Mouse (Mus musculus): ENCODE measurements around the gene Grik5. TPM values are rescaled to one million over a fixed set of nuclear protein-coding genes. Genes with fewer than 3 reads are reported as not detected.

Grik5 gene
- total RNA-seq, 2 experiments from 2014 or later, result 5.8 to 7.6 TPM

- DNase-seq, result no peak
- intact Hi-C loops (cut with DNase I), result no loop called here
Observed at GRCm38 (mm10) chr7:25003291-25003690, 68.9 kb downstream of the Grik5 start.

DNA sequence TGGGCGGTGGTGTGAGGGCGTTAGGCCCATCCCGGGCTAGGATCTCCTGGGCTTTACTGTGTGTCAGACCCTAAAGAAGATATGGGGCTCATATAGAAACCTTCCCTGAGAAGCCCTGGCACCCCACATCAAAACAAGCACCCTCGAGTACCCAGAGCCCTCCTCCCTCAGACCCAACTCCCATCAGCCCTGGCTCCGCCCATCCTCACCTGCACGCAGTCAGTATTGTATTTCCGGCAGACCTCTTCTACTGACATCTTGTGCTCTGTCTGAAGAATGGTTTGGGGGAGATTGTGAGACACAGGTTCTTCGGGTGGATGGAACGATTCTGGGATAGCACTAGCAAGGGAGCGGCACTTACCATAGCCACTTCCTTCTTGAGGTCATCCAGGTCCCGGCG lies 71.4 kb downstream of the Grik5 start:
- intact Hi-C loops (cut with DNase I), result no loop called here
- no peak for DNase-seq

- no peak for DNase-seq
- intact Hi-C loops (cut with DNase I), result no loop called here
Observed at GRCm38 (mm10) chr7:25000211-25000610, 71.9 kb downstream of the Grik5 start.

DNA sequence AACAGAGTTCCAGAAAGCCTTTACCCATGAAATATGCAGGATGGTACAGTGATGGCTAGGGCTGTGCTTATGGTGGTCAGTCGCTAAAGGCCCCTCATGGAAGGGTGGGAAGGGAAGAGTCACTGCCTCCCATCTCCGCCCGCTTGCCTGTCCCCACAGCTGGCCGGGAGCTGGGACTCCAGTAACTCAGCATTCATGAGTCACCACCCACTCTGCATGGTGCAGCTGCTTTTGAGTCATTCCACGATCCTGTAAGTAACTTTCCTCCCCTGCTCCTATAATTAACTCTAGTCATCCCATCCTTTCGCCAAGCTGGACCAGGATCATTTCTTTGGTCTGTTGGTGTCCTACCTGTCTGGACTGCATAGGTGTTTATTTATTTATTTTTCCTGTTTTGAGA lies 79.1 kb downstream of the Grik5 start:
- intact Hi-C loops (cut with DNase I), result no loop called here
- no peak for DNase-seq

- no peak for DNase-seq
- intact Hi-C loops (cut with DNase I), result no loop called here
Observed at GRCm38 (mm10) chr7:24990478-24990877, 81.7 kb downstream of the Grik5 start.

GRCm38 (mm10) chr7:24987941-24988340 lies 84.2 kb downstream of the Grik5 start:
- intact Hi-C loops (cut with DNase I), result no loop called here

GRCm38 (mm10) chr7:24985799-24986198 lies 86.3 kb downstream of the Grik5 start:
- intact Hi-C loops (cut with DNase I), result no loop called here
- no peak for DNase-seq

More at GRCm38 (mm10) chr7:24987941-24988340, 84.2 kb downstream of the Grik5 start:
- DNase-seq, result no peak

- no peak for DNase-seq
- intact Hi-C loops (cut with DNase I), result no loop called here
Observed at GRCm38 (mm10) chr7:24984307-24984706, 87.8 kb downstream of the Grik5 start.

GRCm38 (mm10) chr7:24983396-24983795 lies 88.8 kb downstream of the Grik5 start:
- intact Hi-C loops (cut with DNase I), result no loop called here
- no peak for DNase-seq

GRCm38 (mm10) chr7:24980439-24980838 lies 91.7 kb downstream of the Grik5 start:
- intact Hi-C loops (cut with DNase I), result no loop called here
- DNase-seq, result no peak

GRCm38 (mm10) chr7:24978781-24979180 lies 93.4 kb downstream of the Grik5 start:
- DNase-seq, result no peak
- intact Hi-C loops (cut with DNase I), result loop anchor here (10.0 kb wide), 1 partner anchor 336 kb away; the partner anchor contains the start of gene Megf8

DNA sequence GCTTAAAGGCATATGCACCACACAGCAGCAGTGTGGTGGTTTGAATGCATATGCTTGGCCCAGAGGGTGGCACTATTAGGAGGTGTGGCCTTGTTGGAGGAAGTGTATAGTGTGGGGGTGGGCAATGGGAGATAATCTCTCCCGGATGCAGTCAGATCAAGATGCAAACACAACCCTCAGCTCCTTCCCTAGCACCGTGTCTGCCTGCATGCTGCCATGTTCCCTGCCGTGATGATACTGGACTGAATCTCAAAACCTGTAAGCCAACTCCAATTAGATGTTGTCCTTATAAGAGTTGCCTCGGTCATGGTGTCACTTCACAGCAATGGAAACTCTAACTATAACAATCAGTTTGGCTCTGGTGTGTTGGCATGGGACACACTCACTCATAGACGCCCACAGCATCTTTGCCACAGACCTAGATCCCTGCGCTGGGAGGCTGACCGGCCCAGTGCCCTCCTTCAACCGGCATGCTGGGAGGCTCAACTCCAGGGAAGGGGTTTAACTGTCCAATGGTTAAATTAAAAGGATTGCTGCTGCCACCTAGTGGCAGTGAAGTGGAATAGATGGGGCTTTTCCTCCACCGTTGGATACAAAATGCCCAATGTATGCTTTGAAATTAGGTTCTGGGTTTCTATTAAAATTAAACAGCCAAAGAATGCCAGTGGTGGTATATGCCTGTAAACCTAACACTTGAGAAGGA lies 97.1 kb downstream of the Grik5 start:
- DNase-seq, result peak; percentile 32 to 45
- intact Hi-C loops (cut with DNase I), result loop anchor here (5.0 to 10.0 kb wide), 3 partner anchors 73 to 340 kb away; partner anchors contain the start of genes Arhgef1 and Megf8

GRCm38 (mm10) chr7:24973902-24974301 lies 98.2 kb downstream of the Grik5 start:
- intact Hi-C loops (cut with DNase I), result loop anchor here (5.0 to 10.0 kb wide), 3 partner anchors 72 to 341 kb away; partner anchors contain the start of genes Arhgef1 and Megf8
- DNase-seq, result no peak

GRCm38 (mm10) chr7:24973208-24973607 lies 98.9 kb downstream of the Grik5 start:
- no peak for DNase-seq

GRCm38 (mm10) chr7:24971972-24972893 lies 99.9 kb downstream of the Grik5 start, which contains the start of gene Rabac1:
TSS of gene Rabac1 (minus strand) at chr7:24972754.
- peak; percentile 87 to 89 for DNase-seq
- intact Hi-C loops (cut with DNase I), result loop anchor here (5.0 to 10.0 kb wide), 3 partner anchors 70 to 343 kb away; partner anchors contain the start of genes Arhgef1 and Megf8

More at GRCm38 (mm10) chr7:24973208-24973607, 98.9 kb downstream of the Grik5 start:
- intact Hi-C loops (cut with DNase I), result loop anchor here (5.0 to 10.0 kb wide), 3 partner anchors 71 to 342 kb away; partner anchors contain the start of genes Arhgef1 and Megf8

- peak; percentile 46 to 59 for DNase-seq
- intact Hi-C loops (cut with DNase I), result loop anchor here (5.0 to 10.0 kb wide), 3 partner anchors 69 to 343 kb away; partner anchors contain the start of genes Arhgef1 and Megf8
Observed at GRCm38 (mm10) chr7:24971261-24971971, 100.7 kb downstream of the Grik5 start.

DNA sequence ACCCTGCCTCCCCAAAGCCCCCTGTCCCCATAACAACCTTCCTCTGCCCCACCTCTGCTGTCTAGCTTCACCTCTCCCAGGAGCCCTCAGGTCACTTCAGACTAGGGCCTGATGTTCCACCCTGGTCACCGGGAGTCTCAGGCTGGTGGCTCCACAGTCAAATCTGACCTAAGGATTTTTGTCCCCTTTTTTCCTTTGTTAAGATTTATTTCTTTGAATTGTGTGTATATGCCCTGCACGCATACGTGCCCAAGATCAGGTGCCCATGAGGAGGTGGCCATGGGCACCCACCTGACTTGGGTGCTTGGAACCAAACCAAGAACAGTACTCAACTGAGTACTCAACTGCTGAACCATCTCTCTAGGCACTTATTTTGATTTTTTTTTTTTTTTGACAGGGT lies 101.8 kb downstream of the Grik5 start:
- intact Hi-C loops (cut with DNase I), result loop anchor here (5.0 to 10.0 kb wide), 3 partner anchors 68 to 344 kb away; partner anchors contain the start of genes Arhgef1 and Megf8

GRCm38 (mm10) chr7:24969805-24970204 lies 102.3 kb downstream of the Grik5 start:
- intact Hi-C loops (cut with DNase I), result loop anchor here (5.0 to 10.0 kb wide), 3 partner anchors 68 to 345 kb away; partner anchors contain the start of genes Arhgef1 and Megf8
- no peak for DNase-seq

More for the DNA sequence above, 101.8 kb downstream of the Grik5 start:
- DNase-seq, result no peak

DNA sequence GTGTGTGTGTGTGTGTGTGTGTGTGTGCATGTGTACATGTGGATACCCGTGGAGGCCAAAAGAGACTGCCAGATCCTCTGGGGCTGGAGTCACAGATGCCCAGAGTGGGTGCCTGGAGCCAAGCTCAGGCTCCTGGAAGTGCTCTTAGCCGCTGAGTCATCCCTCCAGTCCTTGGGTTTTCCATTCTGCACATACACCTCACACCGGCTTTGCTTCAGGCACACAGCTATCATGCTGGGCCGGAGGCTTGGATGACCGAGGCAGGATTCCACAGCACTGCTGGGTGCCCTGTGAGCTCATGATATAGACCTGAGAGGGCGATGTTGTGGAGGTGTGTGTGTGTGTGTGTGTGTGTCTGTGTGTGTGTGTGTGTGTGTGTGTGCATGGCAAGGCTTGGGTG lies 103.7 kb downstream of the Grik5 start:
- intact Hi-C loops (cut with DNase I), result no loop called here

GRCm38 (mm10) chr7:24967966-24968365 lies 104.2 kb downstream of the Grik5 start:
- no peak for DNase-seq
- intact Hi-C loops (cut with DNase I), result no loop called here

More for the DNA sequence above, 103.7 kb downstream of the Grik5 start:
- no peak for DNase-seq

Data from heart, postnatal 14 days (tissue).